Mouse (Mus musculus) kidney, postnatal 0 days (tissue): ENCODE data around the gene Kl. TPM values are rescaled to one million over a fixed set of nuclear protein-coding genes. Genes with fewer than 3 reads are reported as not detected.
A peak's percentile ranks its signal among the peaks of the same experiment; 100 is the strongest.

Experiments used
- ATAC-seq: fragments of 200-750 bp; cut with Nextera tagmentation; replicated peaks from 2 replicates; pipeline ENCODE4 v1.8.0; 2017; ENCODE audit warnings: low read depth, moderate number of reproducible peaks, moderate TSS enrichment, moderate library complexity; ENCODE audit not compliant: low FRiP score
- DNase-seq: peaks from one replicate; pipeline ENCODE4 v3.0.0-alpha.2; 2016; ENCODE audit warnings: low spot score
- H3K27ac ChIP-seq: fragments of 300-500 bp; sonication (generic); 2 replicates; pipeline ENCODE4 v1.5.1; 2014; ENCODE audit warnings: mild to moderate bottlenecking
- H3K27me3 ChIP-seq: fragments of 300-500 bp; sonication (generic); 2 replicates; pipeline ENCODE4 v1.6.1; 2014; ENCODE audit warnings: low read length, mixed read lengths; ENCODE audit not compliant: insufficient read depth
- H3K36me3 ChIP-seq: fragments of 300-500 bp; sonication (generic); 2 replicates; pipeline ENCODE4 v1.6.1; 2014; ENCODE audit warnings: low read length, mixed read lengths; ENCODE audit not compliant: insufficient read depth
- H3K4me1 ChIP-seq: fragments of 300-500 bp; sonication (generic); replicated peaks from 2 replicates; pipeline ENCODE4 v1.6.1; 2014; ENCODE audit warnings: antibody characterized with exemption, low read length, mixed read lengths; ENCODE audit not compliant: insufficient read depth
- H3K4me2 ChIP-seq: fragments of 300-500 bp; sonication (generic); 2 replicates; pipeline ENCODE4 v1.6.1; 2014; ENCODE audit warnings: mild to moderate bottlenecking, low read length, moderate library complexity, mixed read lengths
- H3K4me3 ChIP-seq: fragments of 300-500 bp; sonication (generic); replicated peaks from 2 replicates; pipeline ENCODE4 v1.5.1; 2014; ENCODE audit warnings: low read depth, low read length
- H3K9ac ChIP-seq: fragments of 300-500 bp; sonication (generic); 2 replicates; pipeline ENCODE4 v1.6.1; 2014; ENCODE audit warnings: low read depth, low read length
- H3K9me3 ChIP-seq: fragments of 300-500 bp; sonication (generic); replicated peaks from 2 replicates; pipeline ENCODE4 v1.6.1; 2016; ENCODE audit warnings: low read length, inconsistent platforms, mixed read lengths
- CTCF ChIP-seq: IDR thresholded peaks from 2 replicates; pipeline ENCODE4 v1.5.1; 2016; ENCODE audit warnings: antibody characterized with exemption, low read depth, mild to moderate bottlenecking, moderate library complexity
- WGBS: fragments of 180-500 bp; shearing (Covaris S2); extraction: QIAGEN DNeasy Blood & Tissue Kit; methylation state at CpG from one replicate; pipeline ENCODE4 v1.1.7; 2014; 5-methylcytosine and 5-hydroxymethylcytosine counted together
- polyA plus RNA-seq: library from polyadenylated mRNA; unstranded; fragments of >200 nt; fragmentation: Nextera tagmentation; extraction: Ambion mirVana; gene quantifications from 2 replicates; pipeline ENCODE4 v1.2.1, GENCODE M21; 2015

Gene Kl
- polyA plus RNA-seq, 1 experiment from 2014 or later: 65.5 TPM

DNA sequence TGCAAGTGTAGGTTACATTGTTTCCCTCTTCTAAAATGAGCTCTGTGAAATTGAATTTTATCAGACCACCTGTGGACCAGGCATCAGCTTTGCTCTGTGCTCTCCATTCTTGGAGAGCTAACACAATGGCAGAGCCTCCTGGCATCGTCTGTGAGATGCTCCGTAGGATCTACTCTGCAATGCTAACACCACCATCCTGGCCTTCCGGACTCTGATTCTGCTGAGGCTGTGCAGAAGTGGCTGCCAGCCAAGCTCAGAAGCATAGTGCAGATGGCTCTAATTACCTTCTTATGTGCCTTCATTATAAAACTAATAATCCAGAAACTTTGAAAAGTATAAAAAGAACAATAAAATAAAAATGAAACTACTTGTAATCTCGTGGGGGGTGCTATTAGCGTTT, 16.2 kb upstream of the Kl start:
- 63% methylated on average over 5 of the region's 5 CpGs for WGBS
- no peak overlapping the region for H3K9ac ChIP-seq
- H3K4me1 ChIP-seq: no peaks in the 10 kb centered on the region
- no peaks in the 10 kb centered on the region for H3K36me3 ChIP-seq
- no peak for TF ChIP-seq CTCF
- no peaks in the 10 kb centered on the region for H3K27me3 ChIP-seq
- H3K9me3 ChIP-seq: no peaks in the 10 kb centered on the region
- H3K27ac ChIP-seq: no peak overlapping the region
- no peak overlapping the region for H3K4me2 ChIP-seq
- DNase-seq (no peak), ATAC-seq (no peak)
- H3K4me3 ChIP-seq: no peak overlapping the region

DNA sequence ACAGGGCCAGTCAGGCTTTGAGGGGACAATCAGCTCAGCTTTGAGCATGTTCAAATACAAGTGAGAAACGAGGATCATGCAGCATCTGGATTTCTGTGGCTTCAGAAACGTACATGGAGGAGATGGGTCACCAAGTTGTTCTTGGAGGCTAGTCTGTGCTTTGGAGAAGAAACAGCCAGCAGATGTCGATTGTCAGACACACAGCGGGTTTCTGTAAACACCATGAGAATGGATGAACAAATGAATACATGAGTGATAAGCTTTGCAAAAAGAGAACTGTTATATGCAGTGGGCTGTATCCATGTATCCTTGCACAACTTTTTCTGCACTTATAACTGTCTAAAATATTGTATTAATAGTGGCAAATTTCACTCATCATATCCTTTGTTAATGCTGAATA, 15.6 kb upstream of the Kl start:
- Histone ChIP-seq H3K27ac (no peak overlapping the region), H3K9ac (no peak overlapping the region), H3K4me2 (no peak overlapping the region), H3K9me3 (no peaks in the 10 kb centered on the region), H3K4me3 (no peak overlapping the region), H3K36me3 (no peaks in the 10 kb centered on the region), H3K4me1 (no peaks in the 10 kb centered on the region), H3K27me3 (no peaks in the 10 kb centered on the region)
- TF ChIP-seq CTCF: no peak
- 66% methylated on average over 4 of the region's 4 CpGs for WGBS
- ATAC-seq: no peak
- no peak for DNase-seq

DNA sequence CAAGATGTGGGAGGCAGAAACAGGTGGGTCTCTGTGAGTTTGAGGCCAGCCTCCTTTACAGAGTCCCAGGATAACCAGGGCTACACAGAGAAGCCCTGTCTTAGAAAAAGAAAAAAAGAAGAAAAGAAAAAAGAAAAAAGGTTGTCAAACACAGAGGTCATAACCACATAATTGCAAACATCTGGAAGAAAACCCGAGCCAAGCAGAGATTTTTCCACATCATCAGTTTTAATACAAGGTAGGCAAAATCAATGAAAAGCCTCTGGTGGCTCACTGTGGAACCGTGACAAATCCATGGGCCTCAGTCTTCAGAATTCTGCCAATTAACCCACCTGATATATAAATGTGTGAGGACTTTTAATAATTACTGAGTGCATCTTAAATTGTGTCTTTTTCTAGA, 14.9 kb upstream of the Kl start:
- Histone ChIP-seq H3K27ac (no peak overlapping the region), H3K9ac (no peak overlapping the region), H3K27me3 (no peaks in the 10 kb centered on the region), H3K4me2 (no peak overlapping the region), H3K9me3 (no peaks in the 10 kb centered on the region), H3K36me3 (no peaks in the 10 kb centered on the region), H3K4me3 (no peak overlapping the region), H3K4me1 (no peaks in the 10 kb centered on the region)
- TF ChIP-seq CTCF: no peak
- ATAC-seq (no peak), DNase-seq (no peak)
- WGBS: 47% methylated on average over 2 of the region's 2 CpGs

DNA sequence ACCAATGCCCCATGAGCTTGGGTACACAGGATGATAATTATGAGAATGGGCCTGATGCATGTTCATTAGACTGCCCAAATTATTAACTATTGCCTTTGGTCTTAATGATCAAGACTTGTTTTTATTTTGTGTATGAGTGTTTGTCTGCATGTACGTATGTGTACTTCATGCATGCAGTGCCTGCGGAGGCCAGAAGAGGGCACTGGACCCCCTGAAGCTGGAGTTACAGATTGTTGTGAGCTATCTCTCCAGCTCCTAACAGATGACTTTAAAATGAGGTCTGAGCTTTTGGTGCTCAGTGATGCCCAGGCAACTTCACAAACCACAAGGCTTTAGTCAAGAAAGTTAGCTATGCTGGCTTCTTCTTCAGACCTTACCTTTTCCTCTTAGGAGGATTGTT, 6.8 kb upstream of the Kl start:
- WGBS: 99% methylated on average over 2 of the region's 2 CpGs
- DNase-seq (no peak), ATAC-seq (no peak)
- no peaks in the 10 kb centered on the region for H3K27me3 ChIP-seq
- peak; percentile 34; the same call in 1 of the 2 replicates for TF ChIP-seq CTCF
- no peaks in the 10 kb centered on the region for H3K36me3 ChIP-seq
- no peak overlapping the region for H3K27ac ChIP-seq
- H3K4me3 ChIP-seq: no peak overlapping the region
- H3K9ac ChIP-seq: no peak overlapping the region
- H3K4me1 ChIP-seq: no peaks in the 10 kb centered on the region
- no peak overlapping the region for H3K4me2 ChIP-seq
- H3K9me3 ChIP-seq: no peaks in the 10 kb centered on the region

DNA sequence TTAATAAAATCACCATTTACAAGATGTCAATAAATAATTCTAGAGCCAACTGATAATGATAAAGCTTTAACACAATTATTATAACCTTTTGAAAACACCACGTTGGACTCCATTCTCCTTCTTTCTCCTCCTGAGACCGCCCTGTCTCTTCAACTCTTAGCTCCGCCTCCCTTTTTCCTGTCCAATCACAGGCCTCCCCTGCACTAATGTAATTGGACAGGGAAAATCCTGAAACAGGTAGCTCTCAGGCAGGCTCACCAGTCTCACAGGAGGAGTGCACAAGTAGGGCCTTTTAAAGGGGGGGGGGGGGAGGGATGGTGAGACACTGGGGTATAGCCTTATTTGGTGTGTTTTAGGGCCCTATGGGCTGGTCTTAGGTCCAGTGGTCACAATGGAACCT, 3.3 kb upstream of the Kl start:
- Histone ChIP-seq H3K9ac (no peak overlapping the region), H3K4me2 (no peak overlapping the region), H3K27ac (no peak overlapping the region), H3K9me3 (no peaks in the 10 kb centered on the region), H3K36me3 (no peaks in the 10 kb centered on the region), H3K27me3 (0 out of 2 replicates have a peak, but pooled peaks cover 6% of the 10 kb centered on the region), H3K4me1 (peaks cover 4% of the 10 kb centered on the region; the same call in 1 of the 2 replicates), H3K4me3 (no peak overlapping the region)
- TF ChIP-seq CTCF: no peak
- 90% methylated on average over 3 of the region's 3 CpGs for WGBS
- DNase-seq (no peak), ATAC-seq (no peak)

DNA sequence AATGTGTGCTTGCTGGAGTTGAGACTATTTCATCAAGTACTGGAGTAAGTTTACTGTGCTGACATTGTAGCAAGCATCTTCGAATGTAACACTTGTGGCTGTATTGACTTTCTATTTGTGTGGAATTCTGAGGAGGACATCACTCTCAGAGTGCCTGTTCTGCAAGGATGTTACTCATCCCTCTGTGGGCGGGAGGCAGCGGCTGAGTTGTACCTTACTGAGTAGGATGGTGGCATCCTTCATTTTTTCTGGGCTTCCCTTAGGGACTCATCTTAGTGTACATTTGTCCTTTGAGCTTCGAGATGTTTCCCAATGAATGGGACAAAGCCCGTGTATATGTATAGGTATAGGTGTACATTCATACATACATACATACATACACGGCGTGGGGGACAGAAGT, 1.1 kb upstream of the Kl start:
- 94% methylated on average over 7 of the region's 7 CpGs for WGBS
- TF ChIP-seq CTCF: no peak
- Histone ChIP-seq H3K9ac (no peak overlapping the region), H3K27ac (no peak overlapping the region), H3K36me3 (no peaks in the 10 kb centered on the region), H3K4me1 (peaks cover 4% of the 10 kb centered on the region; the same call in 1 of the 2 replicates), H3K4me2 (no peak overlapping the region), H3K9me3 (no peaks in the 10 kb centered on the region), H3K4me3 (no peak overlapping the region), H3K27me3 (0 out of 2 replicates have a peak, but pooled peaks cover 6% of the 10 kb centered on the region)
- ATAC-seq (no peak), DNase-seq (no peak)
